Mouse (Mus musculus) embryonic fibroblast, embryonic 13.5 days (primary cell): ENCODE results near the gene Gabbr2.

ENCODE experiments used
- CTCF ChIP-seq: IDR thresholded peaks from 2 replicates; pipeline ENCODE4 v1.5.1; 2011; ENCODE audit warnings: mild to moderate bottlenecking, control low read depth, low read length, moderate library complexity, borderline replicate concordance; ENCODE audit not compliant: insufficient read depth
- POLR2A ChIP-seq: IDR thresholded peaks from 2 replicates; pipeline ENCODE4 v1.6.1; 2011; ENCODE audit warnings: low read depth, mild to moderate bottlenecking, control low read depth, low read length, moderate library complexity

GRCm38 (mm10) chr4:46623007-46623406 lies 368.7 kb downstream of the Gabbr2 start:
- TF ChIP-seq CTCF (no peak), POLR2A (no peak)
